Mouse (Mus musculus): ENCODE measurements around the gene Nos1. TPM values are rescaled to one million over a fixed set of nuclear protein-coding genes. Genes with fewer than 3 reads are reported as not detected.

Gene Nos1
- polyA plus RNA-seq, 1 experiment from 2014 or later: 0.39 TPM

DNA sequence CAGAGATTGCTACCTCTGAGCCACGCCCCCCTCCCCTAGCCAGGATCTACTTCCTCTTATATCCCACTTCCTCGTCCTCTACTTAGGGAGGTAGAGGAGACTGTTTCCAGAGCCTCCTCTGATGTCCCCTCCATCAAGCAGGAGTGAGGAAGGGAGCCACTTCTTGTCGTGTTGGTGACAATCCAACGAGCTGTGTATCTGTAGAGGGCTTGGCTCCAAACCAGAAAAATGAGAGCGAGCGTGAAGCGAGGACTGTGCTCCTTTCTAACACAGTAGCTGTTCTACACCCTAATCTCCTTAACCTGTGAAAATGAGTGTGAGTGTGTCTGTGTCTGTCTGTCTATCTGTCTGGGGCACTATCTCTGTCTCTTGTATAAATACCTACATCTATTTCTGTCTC is 58.7 kb downstream of the Nos1 start:
- ATAC-seq (ENCODE audit: insufficient number of reproducible peaks, insufficient read depth, low FRiP score, low TSS enrichment, low read depth): no peak
- H3K9ac ChIP-seq: no peak overlapping the region
- peaks cover 77% of the 10 kb centered on the region for H3K27me3 ChIP-seq
- WGBS: 74% methylated on average over 7 of the region's 7 CpGs
- no peak overlapping the region for H3K4me2 ChIP-seq
- no peak overlapping the region for H3K4me3 ChIP-seq
- peaks cover 15% of the 10 kb centered on the region for H3K4me1 ChIP-seq
- H3K9me3 ChIP-seq: peaks cover 2% of the 10 kb centered on the region; the same call in 1 of the 2 replicates
- no peaks in the 10 kb centered on the region for H3K36me3 ChIP-seq
- H3K27ac ChIP-seq: no peak overlapping the region

DNA sequence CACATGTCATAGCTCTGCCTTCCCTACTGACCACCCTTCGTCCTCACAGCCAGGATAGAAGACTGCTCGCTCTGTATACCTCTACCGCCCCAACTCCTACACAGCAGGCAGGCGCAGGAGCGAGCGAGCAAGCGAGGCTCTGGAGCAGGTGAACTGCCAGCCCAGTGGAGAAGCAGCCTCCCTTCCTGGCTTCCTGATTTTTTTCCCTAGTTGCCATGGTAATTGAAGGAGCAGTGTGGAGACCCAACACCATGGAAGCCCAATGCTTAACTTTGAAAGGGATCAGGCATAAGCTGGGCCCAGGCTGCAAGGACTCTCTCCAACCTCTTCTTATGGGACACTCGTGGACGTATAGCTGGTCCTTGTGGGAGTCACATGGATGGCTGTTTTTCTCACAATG is 59.4 kb downstream of the Nos1 start:
- Histone ChIP-seq H3K9me3 (no peaks in the 10 kb centered on the region), H3K4me1 (peaks cover 15% of the 10 kb centered on the region), H3K4me2 (no peak overlapping the region), H3K9ac (no peak overlapping the region), H3K4me3 (no peak overlapping the region), H3K27ac (no peak overlapping the region), H3K27me3 (peaks cover 83% of the 10 kb centered on the region), H3K36me3 (no peaks in the 10 kb centered on the region)
- ATAC-seq (ENCODE audit: insufficient number of reproducible peaks, insufficient read depth, low FRiP score, low TSS enrichment, low read depth): no peak
- WGBS: 36% methylated on average over 9 of the region's 9 CpGs

DNA sequence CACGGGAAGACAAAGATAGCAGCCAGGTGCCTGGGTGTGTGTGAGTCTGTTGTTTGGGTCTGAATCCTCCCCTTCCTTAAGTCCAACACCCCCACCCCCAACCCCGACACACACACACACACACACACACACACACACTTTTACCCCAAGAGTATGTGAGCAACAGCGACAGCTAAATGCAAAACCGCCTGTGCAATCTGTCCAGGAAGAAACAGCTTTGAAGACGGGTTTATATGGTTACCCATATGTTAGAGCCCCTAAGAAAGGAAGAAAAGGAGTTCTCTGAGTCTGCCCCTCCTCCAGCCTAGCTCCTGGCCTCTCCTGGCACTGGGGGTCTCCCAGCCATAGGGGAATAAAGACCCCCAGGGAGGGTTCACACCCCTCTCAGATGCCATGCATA is 60.2 kb downstream of the Nos1 start:
- no peak overlapping the region for H3K4me3 ChIP-seq
- H3K36me3 ChIP-seq: no peaks in the 10 kb centered on the region
- no peak overlapping the region for H3K4me2 ChIP-seq
- peaks cover 15% of the 10 kb centered on the region for H3K4me1 ChIP-seq
- WGBS: 26% methylated on average over 5 of the region's 5 CpGs
- H3K9ac ChIP-seq: no peak overlapping the region
- H3K27ac ChIP-seq: no peak overlapping the region
- peaks cover 86% of the 10 kb centered on the region for H3K27me3 ChIP-seq
- no peak for ATAC-seq (ENCODE audit: insufficient number of reproducible peaks, insufficient read depth, low FRiP score, low TSS enrichment, low read depth)
- no peaks in the 10 kb centered on the region for H3K9me3 ChIP-seq

DNA sequence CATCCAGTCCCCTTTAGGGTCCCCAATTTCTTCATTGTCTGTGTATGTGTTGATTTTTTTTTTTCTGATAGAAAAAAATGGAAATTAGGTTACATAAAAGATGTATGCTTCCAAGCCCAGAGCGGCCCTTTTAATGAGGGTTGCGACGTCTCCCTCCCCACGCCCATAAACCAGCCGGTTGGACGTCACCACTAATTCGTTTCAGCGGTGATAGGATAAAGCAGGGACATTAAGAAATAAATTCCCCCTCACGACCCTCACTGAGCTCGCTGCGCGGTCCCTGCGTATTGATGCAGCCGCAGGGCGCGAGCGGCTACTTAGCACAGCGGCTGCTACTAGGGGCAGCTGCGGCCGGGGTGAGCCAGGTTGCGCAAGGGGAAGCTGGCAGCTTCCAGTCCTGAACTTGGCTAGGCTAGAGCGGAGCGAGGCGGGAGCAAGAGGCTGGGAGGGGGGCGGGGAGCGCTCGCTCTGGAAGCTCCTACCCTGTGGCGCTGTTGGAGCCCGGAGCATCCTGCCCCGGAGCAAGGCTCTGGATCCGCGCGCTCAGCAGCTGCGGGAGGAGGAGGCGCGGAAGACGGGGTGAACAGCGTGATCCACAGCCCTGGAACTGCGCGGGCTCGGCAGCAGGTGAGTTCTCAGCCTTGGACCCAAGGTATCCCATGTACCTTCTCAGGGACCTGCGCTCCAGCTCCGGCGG is 61.0 kb downstream of the Nos1 start:
- Histone ChIP-seq H3K9me3 (no peaks in the 10 kb centered on the region), H3K9ac (no peak overlapping the region; the same call in 1 of the 2 replicates), H3K4me3 (peak overlapping the region; percentile 28), H3K27ac (no peak overlapping the region), H3K36me3 (no peaks in the 10 kb centered on the region), H3K27me3 (peaks cover 90% of the 10 kb centered on the region), H3K4me1 (peaks cover 15% of the 10 kb centered on the region), H3K4me2 (peak overlapping the region; percentile 49)
- WGBS: 1% methylated on average over 40 of the region's 44 CpGs
- no peak for ATAC-seq (ENCODE audit: insufficient number of reproducible peaks, insufficient read depth, low FRiP score, low TSS enrichment, low read depth)

DNA sequence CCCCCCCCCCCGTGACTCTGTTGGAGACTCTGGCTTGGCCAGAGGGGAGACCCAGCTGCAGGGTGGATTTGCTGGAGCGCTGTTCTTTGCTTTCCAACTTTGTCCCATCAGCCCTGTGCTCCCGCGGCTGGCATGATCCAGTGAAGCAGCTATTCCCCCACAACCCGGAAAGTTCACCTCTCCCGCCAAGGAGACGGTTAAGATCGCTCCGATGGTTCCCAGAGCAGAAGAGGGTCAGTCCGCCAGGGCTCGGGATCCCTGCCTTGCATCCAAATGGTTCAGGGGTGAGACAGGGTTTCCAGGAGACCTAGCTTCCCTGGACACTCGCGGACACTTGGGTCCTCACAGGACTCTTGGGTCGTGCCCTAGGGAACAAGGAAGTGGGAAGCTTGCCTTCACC is 61.9 kb downstream of the Nos1 start:
- Histone ChIP-seq H3K4me2 (no peak overlapping the region), H3K27ac (no peak overlapping the region), H3K9ac (no peak overlapping the region), H3K27me3 (peaks cover 85% of the 10 kb centered on the region), H3K9me3 (no peaks in the 10 kb centered on the region), H3K4me3 (no peak overlapping the region), H3K36me3 (no peaks in the 10 kb centered on the region), H3K4me1 (peaks cover 8% of the 10 kb centered on the region)
- ATAC-seq (ENCODE audit: insufficient number of reproducible peaks, insufficient read depth, low FRiP score, low TSS enrichment, low read depth): no peak
- 2% methylated on average over 14 of the region's 14 CpGs for WGBS

DNA sequence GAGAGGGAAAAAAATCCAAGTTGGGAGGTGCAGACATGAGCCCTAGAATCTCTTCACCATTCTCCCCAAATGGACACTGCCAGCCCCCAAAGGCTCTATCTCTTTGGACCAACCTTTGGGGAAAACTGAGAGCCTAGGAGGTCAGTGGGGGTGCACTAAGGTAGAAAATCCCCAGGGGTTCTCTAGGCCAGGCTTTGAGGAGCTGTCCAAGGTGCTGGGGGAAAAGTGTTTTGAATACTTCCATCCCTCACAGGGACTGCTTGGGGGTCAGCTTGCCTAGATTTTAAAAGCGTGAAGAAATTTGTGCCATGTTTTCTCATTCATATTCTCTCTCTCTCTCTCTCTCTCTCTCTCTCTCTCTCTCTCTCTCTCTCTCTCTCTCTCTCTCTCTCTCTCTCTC is 63.8 kb downstream of the Nos1 start:
- WGBS: 19% methylated on average over 1 of the region's 1 CpGs
- H3K27me3 ChIP-seq: peaks cover 67% of the 10 kb centered on the region
- no peaks in the 10 kb centered on the region for H3K36me3 ChIP-seq

DNA sequence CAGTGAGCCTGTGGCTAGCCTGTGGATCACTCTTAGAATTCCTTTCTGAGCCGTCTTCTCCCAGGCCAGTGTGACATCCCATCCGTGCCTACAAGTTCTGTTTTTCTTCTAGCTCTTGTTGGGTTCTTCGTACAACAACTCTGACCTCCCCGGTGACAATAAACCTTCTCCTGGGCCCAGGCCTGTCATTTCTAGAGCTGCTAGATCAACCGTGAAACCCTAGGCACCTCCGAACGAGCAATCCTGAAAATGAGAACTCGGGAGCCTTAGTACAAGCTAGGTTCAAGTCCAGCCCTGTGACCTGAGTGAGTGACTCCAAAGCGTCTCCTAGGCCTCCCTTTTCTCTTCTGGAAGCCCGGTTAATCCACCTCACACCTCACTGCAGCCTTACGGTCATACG is 69.6 kb downstream of the Nos1 start:
- H3K4me1 ChIP-seq: no peaks in the 10 kb centered on the region
- 81% methylated on average over 12 of the region's 12 CpGs for WGBS
- H3K36me3 ChIP-seq: no peaks in the 10 kb centered on the region
- H3K4me3 ChIP-seq: no peak overlapping the region
- no peak overlapping the region for H3K27ac ChIP-seq
- ATAC-seq (ENCODE audit: insufficient number of reproducible peaks, insufficient read depth, low FRiP score, low TSS enrichment, low read depth): no peak
- no peaks in the 10 kb centered on the region for H3K9me3 ChIP-seq
- H3K4me2 ChIP-seq: no peak overlapping the region
- peaks cover 14% of the 10 kb centered on the region for H3K27me3 ChIP-seq
- no peak overlapping the region for H3K9ac ChIP-seq

More for the DNA sequence above, 63.8 kb downstream of the Nos1 start:
- H3K4me1 ChIP-seq: peaks cover 7% of the 10 kb centered on the region
- no peak overlapping the region for H3K9ac ChIP-seq
- H3K9me3 ChIP-seq: no peaks in the 10 kb centered on the region
- H3K4me2 ChIP-seq: no peak overlapping the region
- ATAC-seq (ENCODE audit: insufficient number of reproducible peaks, insufficient read depth, low FRiP score, low TSS enrichment, low read depth): no peak
- H3K4me3 ChIP-seq: no peak overlapping the region
- H3K27ac ChIP-seq: no peak overlapping the region

DNA sequence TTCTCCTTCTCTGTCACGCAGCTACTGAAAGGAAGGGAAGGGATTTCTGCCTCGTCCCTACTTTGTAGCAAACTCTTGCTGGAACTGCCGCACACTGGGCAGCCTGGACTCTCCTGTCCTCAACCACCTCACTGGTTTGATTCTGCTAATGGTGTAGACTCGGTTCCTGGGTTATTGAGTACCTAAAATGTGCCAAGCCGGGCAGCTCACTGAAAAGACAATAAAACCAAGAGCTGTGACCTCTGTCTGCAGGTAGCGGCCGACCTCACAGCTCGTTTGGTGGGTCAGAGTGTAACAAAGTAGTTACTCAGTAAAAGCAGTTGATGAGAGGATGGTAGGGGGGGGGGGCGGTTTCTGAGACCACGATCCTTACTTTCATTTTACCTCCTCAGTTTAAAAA is 72.9 kb downstream of the Nos1 start:
- 75% methylated on average over 10 of the region's 10 CpGs for WGBS
- Histone ChIP-seq H3K27me3 (peaks cover 4% of the 10 kb centered on the region; the same call in 1 of the 2 replicates), H3K4me3 (no peak overlapping the region), H3K27ac (no peak overlapping the region), H3K36me3 (no peaks in the 10 kb centered on the region), H3K4me2 (no peak overlapping the region), H3K4me1 (no peaks in the 10 kb centered on the region), H3K9ac (no peak overlapping the region), H3K9me3 (no peaks in the 10 kb centered on the region)
- ATAC-seq (ENCODE audit: insufficient number of reproducible peaks, insufficient read depth, low FRiP score, low TSS enrichment, low read depth): no peak

DNA sequence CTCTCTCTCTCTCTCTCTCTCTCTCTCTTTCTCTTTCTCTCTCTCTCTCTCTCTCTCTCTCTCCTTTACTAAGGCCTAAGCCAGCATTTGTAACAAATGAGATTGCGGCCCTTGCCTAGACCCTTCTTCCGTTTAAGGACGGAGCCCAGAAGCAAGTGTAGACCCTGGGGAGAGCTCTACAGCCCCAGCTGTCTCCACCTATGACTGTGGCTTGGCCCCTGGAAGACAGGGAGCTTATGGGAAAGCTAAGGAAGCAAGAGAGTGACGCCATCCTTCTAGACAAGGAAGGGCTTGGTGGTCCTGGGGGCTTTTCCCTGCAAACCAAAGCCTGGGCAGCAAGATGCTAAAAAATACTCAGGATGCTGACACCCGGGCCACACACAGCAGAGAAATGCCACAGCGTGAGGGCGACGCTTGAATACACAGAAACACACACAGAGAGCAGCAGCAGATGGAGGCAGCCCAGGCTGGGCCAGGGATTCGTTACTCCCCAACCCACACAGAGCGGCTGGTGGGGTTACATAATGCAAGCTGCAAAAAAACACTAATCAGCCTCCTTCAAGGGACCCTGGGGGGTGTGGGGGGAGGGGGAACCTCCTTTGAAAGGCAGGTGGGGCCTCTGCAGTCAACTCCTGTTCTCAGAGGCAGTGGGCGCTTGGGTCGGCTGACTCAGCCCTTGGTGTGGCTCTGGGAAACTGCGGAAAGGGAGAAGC is 83.9 kb downstream of the Nos1 start:
- no peak for ATAC-seq (ENCODE audit: insufficient number of reproducible peaks, insufficient read depth, low FRiP score, low TSS enrichment, low read depth)
- Histone ChIP-seq H3K9ac (no peak overlapping the region), H3K4me3 (no peak overlapping the region), H3K9me3 (no peaks in the 10 kb centered on the region), H3K36me3 (no peaks in the 10 kb centered on the region), H3K27ac (no peak overlapping the region), H3K27me3 (peaks cover 10% of the 10 kb centered on the region), H3K4me1 (peaks cover 10% of the 10 kb centered on the region), H3K4me2 (peak overlapping the region; percentile 9; the same call in 1 of the 2 replicates)
- 15% methylated on average over 13 of the region's 13 CpGs for WGBS

DNA sequence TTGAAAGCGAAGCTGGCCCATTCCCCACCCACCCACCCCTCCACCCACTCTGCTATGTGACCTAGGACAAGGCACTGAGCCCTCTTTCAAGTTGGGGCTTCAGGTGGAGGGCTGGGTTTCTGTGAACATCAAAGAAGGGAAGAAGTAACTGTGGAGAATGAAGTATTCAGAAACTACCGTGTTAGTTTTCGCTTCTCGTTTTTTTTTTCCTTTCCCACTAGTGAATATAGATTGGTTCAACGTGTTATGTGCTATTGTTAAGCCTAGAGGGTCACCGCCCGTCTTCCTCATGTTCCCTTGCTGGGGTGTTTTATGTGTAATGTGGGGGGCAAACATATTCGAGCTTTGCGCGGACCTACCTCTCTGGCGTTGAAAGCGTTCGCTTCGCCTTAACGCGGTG is 85.0 kb downstream of the Nos1 start:
- Histone ChIP-seq H3K4me3 (no peak overlapping the region), H3K4me1 (peaks cover 6% of the 10 kb centered on the region; the same call in 1 of the 2 replicates), H3K9me3 (no peaks in the 10 kb centered on the region), H3K36me3 (no peaks in the 10 kb centered on the region), H3K4me2 (no peak overlapping the region), H3K27ac (no peak overlapping the region), H3K9ac (no peak overlapping the region), H3K27me3 (peaks cover 10% of the 10 kb centered on the region)
- no peak for ATAC-seq (ENCODE audit: insufficient number of reproducible peaks, insufficient read depth, low FRiP score, low TSS enrichment, low read depth)
- WGBS: 63% methylated on average over 16 of the region's 16 CpGs

DNA sequence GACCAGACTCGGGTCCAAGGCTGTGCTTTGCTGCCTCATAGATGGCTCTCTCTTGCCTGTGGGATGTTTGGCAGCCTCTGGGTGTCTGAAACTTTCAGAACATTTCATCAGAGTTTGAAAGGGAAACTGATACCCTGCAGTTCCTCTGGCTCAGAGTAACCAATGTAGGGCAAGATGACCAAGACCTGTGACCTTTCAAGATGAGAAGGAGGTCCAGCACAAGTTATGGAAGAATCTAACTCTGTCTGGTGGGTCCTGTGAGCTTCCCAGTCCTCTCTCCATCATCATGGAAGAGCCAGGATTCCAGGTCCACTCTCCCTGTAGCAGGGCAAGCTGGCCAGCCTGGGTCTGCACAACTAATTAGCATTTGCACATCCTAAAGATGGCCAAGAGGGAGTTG is 90.8 kb downstream of the Nos1 start:
- Histone ChIP-seq H3K27me3 (no peaks in the 10 kb centered on the region; the same call in 1 of the 2 replicates), H3K27ac (no peak overlapping the region), H3K4me2 (no peak overlapping the region), H3K9ac (no peak overlapping the region), H3K9me3 (no peaks in the 10 kb centered on the region), H3K36me3 (no peaks in the 10 kb centered on the region), H3K4me1 (no peaks in the 10 kb centered on the region), H3K4me3 (no peak overlapping the region)
- no peak for ATAC-seq (ENCODE audit: insufficient number of reproducible peaks, insufficient read depth, low FRiP score, low TSS enrichment, low read depth)
- WGBS: 54% methylated on average over 1 of the region's 1 CpGs

DNA sequence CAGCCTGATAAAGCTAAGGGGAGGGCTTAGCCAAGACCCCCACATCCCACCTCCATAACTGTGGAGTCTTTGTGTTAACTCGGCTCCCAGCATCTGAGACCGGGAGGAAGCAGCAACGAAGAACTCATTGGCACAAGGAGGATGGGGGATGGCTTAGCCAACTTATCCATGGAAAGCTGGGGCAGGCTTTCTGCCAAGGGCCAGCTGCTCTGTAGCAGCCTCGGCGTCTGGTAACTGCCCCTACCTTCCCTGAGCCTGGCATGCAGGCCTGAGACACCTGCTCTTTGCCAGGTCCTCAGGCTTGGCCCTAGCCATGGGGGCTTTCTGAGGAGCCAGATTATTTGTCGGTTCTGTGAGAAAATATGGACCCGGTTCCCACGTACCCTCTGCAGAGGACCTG is 93.0 kb downstream of the Nos1 start:
- Histone ChIP-seq H3K36me3 (no peaks in the 10 kb centered on the region), H3K4me3 (no peak overlapping the region), H3K4me1 (no peaks in the 10 kb centered on the region), H3K4me2 (no peak overlapping the region), H3K27me3 (no peaks in the 10 kb centered on the region; the same call in 1 of the 2 replicates), H3K9ac (no peak overlapping the region), H3K27ac (no peak overlapping the region), H3K9me3 (0 out of 2 replicates have a peak, but pooled peaks cover 4% of the 10 kb centered on the region)
- 81% methylated on average over 8 of the region's 8 CpGs for WGBS
- no peak for ATAC-seq (ENCODE audit: insufficient number of reproducible peaks, insufficient read depth, low FRiP score, low TSS enrichment, low read depth)

Measured in embryonic facial prominence, embryonic 13.5 days (tissue).